Mouse (Mus musculus): ENCODE measurements around the gene Rufy3.

- TF ChIP-seq POLR2A (IDR thresholded peaks at IDR 0.05; ENCODE audit: insufficient read depth, low read length): no peak
- no peak for TF ChIP-seq EP300 (IDR thresholded peaks at IDR 0.05; ENCODE audit: insufficient read depth, low read depth, low read length)
Measured at GRCm38 (mm10) chr5:88699251-88699913, 134.5 kb downstream of the Rufy3 start.
